Mouse (Mus musculus): ENCODE results near the gene Zfp36l3.
"Not testable (repeated sequence)": the region's sequence is repeated elsewhere in the genome, so short reads cannot be mapped to it uniquely, and the experiment has no call there.

Gene Zfp36l3

DNA sequence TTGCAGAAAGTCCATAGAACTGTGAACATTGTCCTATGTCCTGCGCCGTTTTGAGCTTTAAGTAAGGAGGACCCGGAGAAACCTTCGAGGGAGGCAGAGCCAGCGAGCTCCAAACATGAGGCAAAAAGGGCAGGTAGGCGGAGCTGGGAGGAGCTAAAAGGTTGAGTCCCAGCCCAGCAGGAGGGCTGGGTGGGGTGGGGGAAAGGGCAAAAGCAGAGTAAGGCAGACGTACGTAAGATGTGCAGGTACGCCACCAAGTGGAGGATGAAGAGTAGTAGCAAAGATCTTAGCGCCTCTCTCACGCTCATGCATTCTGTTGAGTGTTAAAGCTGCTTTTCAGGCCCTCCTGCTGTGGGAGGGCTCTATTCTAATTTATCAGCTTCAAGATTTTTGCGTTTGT lies at the start of gene Zfp36l3:
Zfp36l3 (minus strand) TSS at position 119 of the 400 bp plus-strand sequence.
- no peak for DNase-seq (ENCODE audit: low spot score in 2 of 2)

DNA sequence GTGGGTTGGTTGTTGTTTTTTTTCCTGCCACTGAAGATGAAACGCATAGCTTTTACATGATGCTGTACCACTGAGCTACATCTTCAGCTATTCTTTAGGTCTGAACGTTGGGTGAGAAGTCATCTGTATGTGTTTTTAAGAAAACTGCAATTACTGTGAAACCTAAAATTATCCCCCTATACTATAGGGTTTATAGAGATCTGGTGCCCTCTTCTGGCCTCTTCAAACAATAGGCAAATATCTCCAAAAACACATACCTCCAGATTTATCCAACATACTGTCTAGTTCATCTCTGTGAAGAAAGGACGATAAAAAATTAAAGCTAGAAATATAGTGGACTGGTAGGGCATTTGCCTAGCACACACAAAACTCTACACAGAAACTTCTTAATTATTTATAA lies 22.9 kb upstream of the Zfp36l3 start:
- DNase-seq (ENCODE audit: low spot score in 2 of 2): no peak

DNA sequence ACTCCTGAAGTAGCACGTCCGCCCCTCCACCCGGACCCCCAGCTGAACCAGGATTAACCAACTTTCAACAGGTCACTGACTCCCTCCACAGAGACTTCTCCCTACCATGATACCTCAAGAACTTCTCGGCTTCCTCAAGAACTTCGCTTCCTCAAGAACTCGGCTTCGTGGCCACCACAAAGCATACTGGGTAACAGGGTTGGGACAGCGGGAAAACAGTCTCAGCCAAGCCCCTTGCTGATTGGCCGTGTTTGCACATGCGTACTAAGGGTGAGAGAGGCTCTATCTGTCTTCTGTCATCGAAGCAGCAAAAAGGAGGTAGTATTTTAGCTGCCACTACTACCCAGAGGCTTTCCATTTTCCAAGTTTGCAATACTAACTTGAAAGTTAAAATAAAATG lies 21.3 kb upstream of the Zfp36l3 start, which contains the start of gene Xlr:
Xlr (minus strand) TSS at position 188 of the 400 bp plus-strand sequence.
- not testable (repeated sequence) for DNase-seq (ENCODE audit: low spot score in 2 of 2)

DNA sequence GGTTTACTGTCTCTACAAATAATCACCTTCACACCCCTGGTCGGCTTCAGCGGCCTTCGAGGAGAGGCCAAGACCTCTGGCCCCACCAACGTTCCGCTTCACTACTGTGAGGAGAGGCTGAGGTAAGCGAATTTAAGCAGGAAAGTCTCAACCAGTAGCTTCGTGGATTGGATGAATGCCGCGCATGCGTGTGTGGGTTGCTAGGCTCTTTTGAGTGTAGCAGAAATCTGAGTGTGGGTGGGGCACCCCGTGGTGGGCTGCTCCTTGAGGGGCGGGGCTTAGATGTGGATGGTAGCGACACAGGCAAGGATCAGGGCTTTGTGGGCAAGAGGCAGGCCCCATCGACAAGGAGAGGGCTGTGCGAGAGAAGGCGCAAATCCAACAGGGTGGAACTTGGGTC lies 18.5 kb downstream of the Zfp36l3 start, which contains the start of gene 1700013H16Rik:
1700013H16Rik (minus strand) TSS at position 96 of the 400 bp plus-strand sequence.
- DNase-seq (ENCODE audit: low spot score in 2 of 2): no peak

DNA sequence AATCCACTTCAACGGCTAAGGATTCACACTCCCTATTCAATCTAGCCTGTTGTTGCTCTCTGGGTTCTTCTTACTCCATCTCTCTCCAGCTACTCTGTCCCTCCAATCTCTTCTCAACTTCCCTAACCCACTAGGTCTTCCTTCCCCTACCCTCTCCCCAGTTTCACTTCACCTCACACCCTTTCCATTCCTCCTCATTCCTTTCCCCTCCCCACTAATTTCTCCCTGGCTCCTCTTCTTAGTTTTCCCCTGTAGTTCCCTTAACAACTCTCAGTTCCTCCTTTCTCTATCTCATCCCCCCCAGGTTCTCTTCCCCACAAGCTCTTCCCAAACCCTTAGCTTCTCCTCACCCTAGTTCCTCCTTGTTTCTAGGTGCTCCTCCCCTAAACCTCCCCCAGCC lies 23.3 kb downstream of the Zfp36l3 start:
- no peak for DNase-seq (ENCODE audit: low spot score in 2 of 2)

DNA sequence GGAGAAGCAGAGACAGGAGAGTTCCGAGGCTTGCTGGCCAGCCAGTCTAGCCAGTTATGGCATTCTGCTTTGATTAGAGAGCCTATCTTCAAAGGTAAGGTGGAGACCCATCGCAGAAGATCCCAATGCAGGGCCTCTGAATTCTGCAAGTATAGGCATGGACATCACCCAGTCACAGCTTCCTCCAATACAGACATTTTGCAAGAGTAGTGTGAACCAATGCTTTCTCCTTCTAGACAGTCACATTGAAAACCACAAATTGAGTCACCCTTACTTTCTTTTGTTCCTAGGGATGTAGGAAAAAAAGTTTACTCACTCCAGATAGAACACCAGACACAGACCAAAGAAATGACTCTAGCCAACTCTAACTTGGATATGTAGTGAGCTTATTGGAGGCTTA lies 47.2 kb downstream of the Zfp36l3 start:
- DNase-seq (ENCODE audit: low spot score in 2 of 2): no peak

DNA sequence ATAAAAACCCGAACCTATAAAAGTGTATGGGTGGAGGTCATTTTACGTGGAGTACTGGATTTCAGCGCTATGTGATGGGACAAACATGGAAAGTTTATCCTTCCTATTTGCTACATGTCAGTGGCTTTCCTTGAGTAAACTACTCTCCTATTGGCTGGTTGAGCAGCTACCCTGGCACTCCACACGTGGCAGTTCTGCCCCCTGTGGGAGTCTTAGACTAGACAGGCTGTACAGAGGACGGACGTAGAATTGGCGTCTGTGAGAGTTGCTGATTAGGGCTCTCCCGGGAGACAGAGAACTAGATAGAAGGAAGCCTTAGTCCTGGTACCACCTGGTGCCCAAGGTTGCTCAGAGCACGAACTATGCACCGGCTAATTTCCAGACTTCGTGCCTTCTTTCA lies 51.6 kb downstream of the Zfp36l3 start, which contains the start of gene 4930502E18Rik:
4930502E18Rik (plus strand) TSS at position 231 of the 400 bp plus-strand sequence.
- no peak for DNase-seq (ENCODE audit: low spot score in 2 of 2)
